Mouse (Mus musculus): Measurements from ENCODE around the gene Hnrnpa1. TPM values are rescaled to one million over a fixed set of nuclear protein-coding genes. Genes with fewer than 3 reads are reported as not detected.

Hnrnpa1 gene
- polyA plus RNA-seq, 1 experiment from 2014 or later = 1,133 TPM

GRCm38 (mm10) chr15:103295851-103296250 is 55.6 kb downstream of the Hnrnpa1 start:
- 0 out of 2 replicates have a peak, but pooled peaks have one; percentile 32 for ATAC-seq (ENCODE audit: insufficient number of reproducible peaks, insufficient read depth, low FRiP score, low TSS enrichment, low read depth)
- Histone ChIP-seq H3K9ac (0 out of 2 replicates have a peak overlapping the region, but pooled peaks have one; percentile 47), H3K27ac (peak overlapping the region; percentile 87), H3K9me3 (no peaks in the 10 kb centered on the region), H3K4me2 (no peak overlapping the region), H3K27me3 (no peaks in the 10 kb centered on the region), H3K36me3 (peaks cover 66% of the 10 kb centered on the region), H3K4me3 (no peak overlapping the region), H3K4me1 (peaks cover 57% of the 10 kb centered on the region)
- 3% methylated on average over 5 of the region's 5 CpGs for WGBS

MicroRNA genes within 50 kb of the gene (microRNA counts, 519-probe panel; counts per million panel counts)
- microRNA mmu-miR-148b = 3,692 counts per million, percentile 82 among the panel's probes with 10 or more counts

Small RNAs within 50 kb of the gene (microRNA-seq; reads per million reads assigned to microRNA genes)
- gene Mir148b = 164 reads per million, percentile 61 among the genes with 10 or more reads in this experiment

Other genes starting within 250 kb of the Hnrnpa1 start
- not detected in 2 replicates for gene Hoxc8, start 249.8 kb upstream of the Hnrnpa1 start, polyA plus RNA-seq (2015; fragmentation: Nextera tagmentation; extraction: Ambion mirVana)
- not detected in 2 replicates for gene Hoxc6, start 242.2 kb upstream of the Hnrnpa1 start, polyA plus RNA-seq (2015; fragmentation: Nextera tagmentation; extraction: Ambion mirVana)
- gene Hoxc4, start 221.5 kb upstream of the Hnrnpa1 start, polyA plus RNA-seq (2015; fragmentation: Nextera tagmentation; extraction: Ambion mirVana) = 0.73 and 1.7 TPM in 2 replicates
- gene Smug1, start 73.3 kb upstream of the Hnrnpa1 start, polyA plus RNA-seq (2015; fragmentation: Nextera tagmentation; extraction: Ambion mirVana) = 16.1 and 16.4 TPM in 2 replicates
- 137 and 142 TPM in 2 replicates for gene Cbx5, start 616 bp upstream of the Hnrnpa1 start, polyA plus RNA-seq (2015; fragmentation: Nextera tagmentation; extraction: Ambion mirVana)
- gene Nfe2, start 18.0 kb downstream of the Hnrnpa1 start, polyA plus RNA-seq (2015; fragmentation: Nextera tagmentation; extraction: Ambion mirVana) = 2.4 and 2.9 TPM in 2 replicates
- 254 and 287 TPM in 2 replicates for gene Copz1, start 32.3 kb downstream of the Hnrnpa1 start, polyA plus RNA-seq (2015; fragmentation: Nextera tagmentation; extraction: Ambion mirVana)
- gene Gpr84, start 70.2 kb downstream of the Hnrnpa1 start, polyA plus RNA-seq (2015; fragmentation: Nextera tagmentation; extraction: Ambion mirVana) = 0.54 and 0.62 TPM in 2 replicates
- gene Zfp385a, start 99.7 kb downstream of the Hnrnpa1 start, polyA plus RNA-seq (2015; fragmentation: Nextera tagmentation; extraction: Ambion mirVana) = 10.9 and 12.2 TPM in 2 replicates
- 41.2 and 41.5 TPM in 2 replicates for gene Itga5, start 126.3 kb downstream of the Hnrnpa1 start, polyA plus RNA-seq (2015; fragmentation: Nextera tagmentation; extraction: Ambion mirVana)
- not detected in 2 replicates for gene Gtsf1, start 190.0 kb downstream of the Hnrnpa1 start, polyA plus RNA-seq (2015; fragmentation: Nextera tagmentation; extraction: Ambion mirVana)
- gene Gtsf2, start 208.0 kb downstream of the Hnrnpa1 start, polyA plus RNA-seq (2015; fragmentation: Nextera tagmentation; extraction: Ambion mirVana) = not detected in 2 replicates
- 2.4 and 2.8 TPM in 2 replicates for gene Nckap1l, start 213.4 kb downstream of the Hnrnpa1 start, polyA plus RNA-seq (2015; fragmentation: Nextera tagmentation; extraction: Ambion mirVana)